Mouse (Mus musculus): ENCODE measurements around the gene Phactr1.

Phactr1 gene

DNA sequence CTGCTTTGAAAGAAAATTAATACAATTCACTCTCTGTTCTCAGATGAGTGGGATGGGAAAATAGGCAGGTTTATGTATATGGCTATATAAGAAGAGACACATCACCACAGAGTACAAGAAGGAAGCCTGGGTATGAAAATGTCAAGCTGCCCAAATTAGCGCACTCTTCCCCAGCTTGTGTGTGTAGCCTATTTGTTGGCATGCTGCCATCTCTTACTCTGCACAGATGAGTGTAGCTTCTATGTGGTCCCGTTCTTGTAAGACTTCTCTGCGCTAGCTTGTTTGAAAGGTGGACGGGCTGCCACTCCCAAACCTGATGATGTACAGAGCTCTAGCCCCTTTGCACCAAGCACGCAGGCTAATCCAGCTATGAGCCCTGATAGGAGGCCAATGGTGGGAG lies 78.7 kb downstream of the Phactr1 start:
- no peak for DNase-seq (ENCODE audit: low spot score)

DNA sequence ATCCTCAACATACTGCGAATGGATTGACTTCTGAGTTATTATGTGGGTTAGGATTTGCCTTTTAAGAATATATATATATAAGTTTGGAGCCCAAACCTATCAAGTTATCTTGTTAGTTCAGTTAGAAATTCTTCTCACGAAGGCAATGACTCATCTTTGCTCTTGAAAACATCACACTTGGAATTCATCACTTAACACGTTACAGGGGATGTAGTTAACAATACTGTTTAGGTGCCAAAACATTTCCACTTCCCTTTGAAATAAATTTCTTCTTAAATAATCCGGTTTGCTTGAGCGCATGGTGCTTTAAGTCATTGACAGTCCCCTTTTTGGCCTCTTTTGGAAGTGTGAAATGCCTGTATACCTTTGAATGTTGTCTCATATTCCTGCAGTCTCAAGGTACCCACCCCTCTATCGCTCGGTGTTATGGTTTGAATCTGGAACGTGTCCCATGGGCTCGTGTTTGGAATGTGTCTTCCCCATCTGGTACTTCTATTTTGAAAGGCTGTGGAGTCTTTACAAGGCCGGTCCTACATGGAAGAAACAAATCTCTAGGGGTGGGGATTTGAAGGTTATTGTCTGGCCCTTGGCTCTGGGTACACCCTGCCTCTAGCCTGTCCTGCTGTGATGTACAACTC lies 80.6 kb downstream of the Phactr1 start:
- DNase-seq (ENCODE audit: low spot score), result no peak

DNA sequence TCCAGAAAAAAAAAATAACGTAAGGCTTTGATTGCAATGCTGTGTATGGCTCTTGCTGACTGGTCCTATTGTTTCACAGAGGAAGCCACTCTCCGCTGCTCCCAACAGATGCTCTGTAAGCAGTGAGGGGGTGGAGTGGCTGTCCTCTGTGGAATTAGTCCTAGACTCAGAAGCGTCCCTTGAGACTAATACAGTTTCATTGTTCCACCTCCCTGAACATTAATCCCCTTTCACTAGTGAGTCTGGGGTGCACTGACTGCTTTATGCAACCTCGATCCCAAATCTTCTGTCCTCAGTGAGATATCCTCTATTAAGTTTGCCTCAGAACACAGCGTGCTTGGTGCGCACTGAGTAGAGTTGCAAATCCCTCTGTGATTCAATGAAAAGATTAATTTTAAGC lies 91.9 kb downstream of the Phactr1 start:
- DNase-seq (ENCODE audit: low spot score), result no peak

GRCm38 (mm10) chr13:42774040-42774439 lies 93.6 kb downstream of the Phactr1 start:
- DNase-seq (ENCODE audit: low spot score), result no peak

- no peak for DNase-seq (ENCODE audit: low spot score)
Observed at GRCm38 (mm10) chr13:42782151-42782550, 101.7 kb downstream of the Phactr1 start.

- DNase-seq (ENCODE audit: low spot score), result no peak
Observed at GRCm38 (mm10) chr13:42789221-42789620, 108.8 kb downstream of the Phactr1 start.

DNA sequence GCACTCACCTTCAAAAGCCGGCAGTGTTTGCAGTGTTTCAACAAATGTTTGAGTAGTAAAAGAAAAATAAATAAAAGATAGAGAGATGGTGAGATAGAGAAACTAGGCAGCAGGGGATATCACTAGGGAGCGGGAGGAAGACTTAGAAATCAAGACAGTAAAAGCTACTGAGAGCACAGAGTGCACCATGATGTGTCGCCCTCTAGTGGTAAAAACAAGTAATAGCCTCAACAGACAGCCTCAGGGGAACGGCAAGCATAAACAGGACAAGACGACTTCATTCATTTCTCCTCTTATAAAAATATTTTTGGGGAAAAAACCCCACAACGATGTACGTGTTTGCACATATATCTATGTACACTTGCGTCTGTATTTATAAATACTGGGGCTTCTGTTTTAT lies 111.9 kb downstream of the Phactr1 start:
- DNase-seq (ENCODE audit: low spot score), result no peak

DNA sequence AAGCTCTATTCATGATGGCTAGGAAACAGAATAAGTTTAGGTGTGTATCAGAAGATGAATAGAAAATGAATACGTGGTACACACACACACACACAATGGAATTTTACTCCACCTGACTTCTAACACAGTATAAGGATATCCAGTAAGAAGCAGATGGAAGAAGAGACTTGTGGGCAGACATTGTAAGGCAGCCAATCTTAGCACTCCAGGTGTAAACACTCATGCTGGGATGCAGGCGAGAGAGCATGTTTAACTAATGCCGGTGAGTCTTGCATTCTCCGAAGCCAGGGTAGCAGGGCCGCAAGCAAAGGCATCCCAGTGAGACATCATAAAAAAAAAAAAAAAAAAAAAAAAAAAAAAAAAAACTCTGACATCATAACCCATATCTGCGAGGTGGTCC lies 120.1 kb downstream of the Phactr1 start:
- no peak for DNase-seq (ENCODE audit: low spot score)

DNA sequence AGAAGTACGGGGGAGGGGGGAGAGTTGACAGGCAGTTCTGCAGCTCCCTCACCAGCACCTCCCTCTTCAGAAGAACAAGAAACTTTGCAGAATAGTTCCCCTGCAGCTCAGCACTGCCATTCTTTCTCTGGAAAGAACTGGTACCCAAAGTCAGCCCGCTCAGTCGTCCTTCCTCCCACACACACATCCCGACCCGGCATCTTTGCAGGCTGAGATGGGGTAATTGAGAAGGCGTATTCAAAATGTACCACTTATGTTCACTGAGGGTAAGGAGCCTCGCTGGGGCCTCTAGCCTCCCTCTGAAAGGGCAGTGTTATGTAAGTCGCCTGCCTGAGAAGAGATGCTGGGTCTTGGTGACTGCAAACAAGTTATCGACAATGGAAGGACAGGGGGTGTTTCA lies 123.9 kb downstream of the Phactr1 start:
- no peak for DNase-seq (ENCODE audit: low spot score)

- no peak for DNase-seq (ENCODE audit: low spot score)
Observed at GRCm38 (mm10) chr13:42812762-42813161, 132.3 kb downstream of the Phactr1 start.

GRCm38 (mm10) chr13:42818378-42818777 lies 138.0 kb downstream of the Phactr1 start:
- DNase-seq (ENCODE audit: low spot score), result no peak

DNA sequence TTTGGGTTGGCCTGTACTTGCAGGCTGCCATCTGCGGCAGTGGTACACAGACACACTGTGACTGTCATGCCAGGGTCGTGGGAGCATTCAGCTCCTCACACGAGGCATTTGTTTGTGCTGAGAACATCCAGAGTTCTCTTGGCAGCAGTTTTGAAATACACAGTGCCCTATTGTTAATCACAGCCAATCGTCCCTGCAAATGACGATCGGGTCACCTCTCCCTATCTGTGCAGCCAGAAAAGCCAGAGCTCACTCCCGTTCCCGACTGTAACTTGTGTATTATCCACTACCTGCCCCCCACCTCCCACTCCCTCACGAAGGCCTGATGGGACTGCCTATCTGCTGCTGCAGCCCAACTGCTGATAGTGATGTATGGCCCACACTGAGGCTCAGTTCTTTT lies 140.1 kb downstream of the Phactr1 start:
- DNase-seq (ENCODE audit: low spot score), result no peak

DNA sequence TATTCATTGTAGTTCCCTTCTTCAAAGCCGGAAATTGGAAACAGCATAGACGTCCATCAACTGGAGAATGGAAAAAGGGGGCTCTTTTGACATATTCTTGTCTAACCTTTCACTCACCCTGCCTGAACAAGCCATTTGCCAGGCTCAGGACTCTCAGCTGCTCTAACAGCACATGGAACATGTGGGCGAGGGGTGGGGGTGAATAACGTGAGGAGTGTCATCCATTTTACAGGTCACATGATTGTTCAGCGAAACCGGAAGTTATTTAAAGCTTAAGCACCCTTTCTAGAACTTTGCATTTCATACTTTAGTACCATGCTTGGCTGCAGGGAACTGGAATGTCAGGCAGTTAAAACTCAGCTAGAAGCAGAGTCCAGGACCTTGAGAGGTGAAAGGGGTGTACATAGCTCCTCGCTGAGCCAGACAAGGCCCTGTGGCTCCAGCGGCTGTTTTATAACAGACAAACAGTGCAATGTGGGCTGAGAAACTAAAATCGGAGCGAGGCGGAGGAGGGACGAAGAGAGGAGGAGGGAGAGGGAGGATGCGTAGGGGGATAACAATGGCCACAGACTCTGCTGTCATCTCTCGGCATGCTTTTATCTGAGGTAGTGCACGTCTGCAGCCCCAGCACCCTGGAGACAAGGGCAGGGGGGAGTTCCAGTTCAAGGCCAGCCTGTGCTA lies 141.1 kb downstream of the Phactr1 start:
- no peak for DNase-seq (ENCODE audit: low spot score)

GRCm38 (mm10) chr13:42822545-42822944 lies 142.1 kb downstream of the Phactr1 start:
- DNase-seq (ENCODE audit: low spot score), result peak; percentile 19

DNA sequence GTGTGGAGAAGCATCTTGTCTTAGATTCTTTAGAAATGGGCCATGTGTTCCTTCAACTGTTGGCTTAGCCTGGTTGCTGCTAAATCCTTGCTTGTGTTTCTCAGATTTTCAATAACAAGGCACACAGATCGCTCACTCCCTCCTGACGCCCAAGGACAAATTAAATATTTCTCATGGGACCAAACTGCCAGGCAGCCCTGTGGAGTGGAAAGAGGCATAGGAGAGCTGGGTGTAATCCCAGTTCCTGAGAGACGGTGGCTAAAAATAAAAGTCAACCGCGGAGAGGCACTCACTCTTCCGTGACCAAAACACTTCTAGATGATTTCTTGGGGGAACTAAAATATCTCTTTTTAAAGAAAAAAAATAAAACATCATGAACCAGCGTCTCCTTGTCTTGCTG lies 143.5 kb downstream of the Phactr1 start:
- DNase-seq (ENCODE audit: low spot score), result no peak

- no peak for DNase-seq (ENCODE audit: low spot score)
Observed at GRCm38 (mm10) chr13:42826602-42827001, 146.2 kb downstream of the Phactr1 start.

DNA sequence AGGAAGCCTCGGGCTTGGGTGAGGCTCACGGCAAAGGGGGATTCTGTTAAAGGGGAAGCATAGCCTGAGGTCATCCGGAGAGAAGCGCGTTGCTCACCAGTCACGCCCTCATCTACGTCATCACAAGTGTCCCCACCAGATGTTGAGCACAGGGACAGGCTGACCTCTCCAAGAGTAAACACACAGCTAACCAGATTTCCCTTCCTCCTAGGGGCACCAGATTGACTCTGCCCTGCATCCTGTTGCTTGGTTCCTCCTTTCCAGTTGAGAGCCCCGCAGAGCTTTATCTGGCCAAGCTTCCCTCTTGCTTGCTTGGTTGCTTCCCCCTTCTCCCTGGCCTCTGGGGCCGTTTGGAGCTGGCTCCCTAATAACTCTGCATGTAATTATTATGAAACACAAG lies 148.6 kb downstream of the Phactr1 start:
- DNase-seq (ENCODE audit: low spot score), result no peak

DNA sequence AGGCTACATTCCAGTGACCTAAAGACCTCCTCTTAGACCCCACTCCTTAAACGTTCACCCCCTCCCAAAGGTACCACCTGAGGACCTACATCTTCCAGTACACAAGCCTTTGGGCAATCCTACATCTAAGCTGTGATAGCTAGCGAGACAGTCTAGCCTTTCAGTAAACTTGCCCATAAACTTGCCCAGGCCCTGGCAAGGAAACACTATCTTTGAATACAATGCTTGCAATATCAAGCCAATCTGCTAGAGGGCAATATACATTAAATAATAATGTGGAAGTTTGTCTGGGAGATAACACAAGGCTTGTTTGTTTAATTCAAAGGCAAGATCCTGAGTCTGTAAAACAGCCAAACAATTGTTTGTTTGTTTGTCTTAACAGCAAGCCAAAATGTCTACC lies 155.0 kb downstream of the Phactr1 start:
- no peak for DNase-seq (ENCODE audit: low spot score)

GRCm38 (mm10) chr13:42839358-42839757 lies 158.9 kb downstream of the Phactr1 start:
- DNase-seq (ENCODE audit: low spot score), result no peak

GRCm38 (mm10) chr13:42852086-42852485 lies 171.7 kb downstream of the Phactr1 start:
- no peak for DNase-seq (ENCODE audit: low spot score)

- no peak for DNase-seq (ENCODE audit: low spot score)
Observed at GRCm38 (mm10) chr13:42853900-42854595, 173.6 kb downstream of the Phactr1 start.

- DNase-seq (ENCODE audit: low spot score), result no peak
Observed at GRCm38 (mm10) chr13:42866162-42866941, 185.9 kb downstream of the Phactr1 start.

DNA sequence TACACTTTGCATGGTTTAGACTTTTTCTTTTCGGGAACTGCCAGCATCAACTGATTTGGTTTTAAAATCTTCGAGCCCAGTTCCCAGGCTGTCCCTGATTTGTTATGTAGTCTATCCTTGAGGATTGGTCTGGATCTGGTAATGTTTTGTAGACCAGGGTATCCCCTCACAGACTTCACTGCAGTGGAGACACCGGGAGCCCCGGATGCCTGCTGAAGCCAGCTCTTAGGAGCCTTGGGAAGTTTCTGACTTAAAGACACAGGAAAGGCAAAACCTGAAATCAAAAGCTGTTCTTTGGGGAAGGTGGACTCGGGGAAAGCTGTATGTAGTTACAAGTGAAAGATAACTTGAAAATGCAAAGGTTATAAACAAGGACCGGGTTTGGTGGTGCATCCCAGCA lies 186.6 kb downstream of the Phactr1 start:
- no peak for DNase-seq (ENCODE audit: low spot score)
